Mouse (Mus musculus) ovary, adult 18-20 months (tissue): ENCODE measurements around the gene Calml4.

Experiments
- DNase-seq: peaks from one replicate; pipeline ENCODE4 v3.0.0; 2022; ENCODE audit warnings: low spot score, mixed read lengths

The Calml4 gene

GRCm38 (mm10) chr9:62901736-62902135, 43.9 kb downstream of the Calml4 start:
- DNase-seq: no peak

- DNase-seq: no peak
These were observed 46.0 kb downstream of the Calml4 start for GRCm38 (mm10) chr9:62903841-62904240.

GRCm38 (mm10) chr9:62905039-62905438, 47.2 kb downstream of the Calml4 start:
- no peak for DNase-seq

- DNase-seq: no peak
These were observed 55.6 kb downstream of the Calml4 start for GRCm38 (mm10) chr9:62913390-62914069.

- DNase-seq: no peak
These were observed 59.2 kb downstream of the Calml4 start for GRCm38 (mm10) chr9:62917059-62917458.

GRCm38 (mm10) chr9:62920877-62921276, 63.0 kb downstream of the Calml4 start:
- no peak for DNase-seq

- no peak for DNase-seq
These were observed 67.2 kb downstream of the Calml4 start for GRCm38 (mm10) chr9:62924886-62925610.
